Mouse (Mus musculus): ENCODE data around the gene Eif3c. TPM values are rescaled to one million over a fixed set of nuclear protein-coding genes. Genes with fewer than 3 reads are reported as not detected.

The Eif3c gene
- total and polyA plus RNA-seq, 3 experiments: 233 to 819 (median 404) TPM

- no peaks in the 10 kb centered on the region for H3K9me3 ChIP-seq (replicated peaks; ENCODE audit: insufficient read depth, low read length)
- no peaks in the 10 kb centered on the region for H3K27me3 ChIP-seq (ENCODE audit: control insufficient read depth in 1 of 2, insufficient read depth in 2 of 2, low read length in 2 of 2)
- H3K4me3 ChIP-seq (ENCODE audit: control insufficient read depth in 1 of 2, insufficient read depth in 1 of 2, low read depth in 2 of 2, low read length in 2 of 2): no peak overlapping the region
- peaks cover 45% of the 10 kb centered on the region for H3K79me2 ChIP-seq (ENCODE audit: control insufficient read depth, insufficient read depth, low read length, poor library complexity)
- H3K27ac ChIP-seq (ENCODE audit: control insufficient read depth, low read depth, low read length): no peak overlapping the region
- peaks cover 4 to 12% of the 10 kb centered on the region in 2 experiments; a peak in 3 of 4 replicates for H3K4me1 ChIP-seq (ENCODE audit: control insufficient read depth in 1 of 2, insufficient read depth in 2 of 2, low read length in 2 of 2)
- TF ChIP-seq MAFK (IDR thresholded peaks at IDR 0.05; ENCODE audit: borderline replicate concordance, low read depth, low read length) (no peak), SMC3 (IDR thresholded peaks at IDR 0.05; ENCODE audit: low read depth, low read length) (no peak), BHLHE40 (IDR thresholded peaks at IDR 0.05; ENCODE audit: borderline replicate concordance, low read depth, low read length) (no peak)
- peaks cover 38 to 53% of the 10 kb centered on the region in 2 experiments for H3K36me3 ChIP-seq (ENCODE audit: control insufficient read depth in 1 of 2, insufficient read depth in 2 of 2, low read length in 2 of 2)
- DNase-seq (ENCODE audit: low read depth, low spot score): no peak
- H3K9ac ChIP-seq (ENCODE audit: control insufficient read depth, low read depth, low read length, poor library complexity, severe bottlenecking): no peak overlapping the region
Observed at GRCm38 (mm10) chr7:126499416-126499815, 66.8 kb downstream of the Eif3c start.

GRCm38 (mm10) chr7:126497966-126498365 lies 68.2 kb downstream of the Eif3c start:
- Histone ChIP-seq H3K9me3 (replicated peaks; ENCODE audit: insufficient read depth, low read length) (no peaks in the 10 kb centered on the region), H3K9ac (ENCODE audit: control insufficient read depth, low read depth, low read length, poor library complexity, severe bottlenecking) (no peak overlapping the region), H3K79me2 (ENCODE audit: control insufficient read depth, insufficient read depth, low read length, poor library complexity) (peaks cover 43% of the 10 kb centered on the region), H3K4me1 (ENCODE audit: control insufficient read depth in 1 of 2, insufficient read depth in 2 of 2, low read length in 2 of 2) (peaks cover 2 to 12% of the 10 kb centered on the region in 2 experiments; a peak in 3 of 4 replicates), H3K27me3 (ENCODE audit: control insufficient read depth in 1 of 2, insufficient read depth in 2 of 2, low read length in 2 of 2) (no peaks in the 10 kb centered on the region), H3K27ac (ENCODE audit: control insufficient read depth, low read depth, low read length) (no peak overlapping the region), H3K4me3 (ENCODE audit: control insufficient read depth in 1 of 2, insufficient read depth in 1 of 2, low read depth in 2 of 2, low read length in 2 of 2) (no peak overlapping the region), H3K36me3 (ENCODE audit: control insufficient read depth in 1 of 2, insufficient read depth in 2 of 2, low read length in 2 of 2) (peaks cover 33 to 61% of the 10 kb centered on the region in 2 experiments)
- TF ChIP-seq MAZ (IDR thresholded peaks at IDR 0.05; ENCODE audit: low read depth, low read length) (no peak), USF1 (IDR thresholded peaks at IDR 0.05; ENCODE audit: low read depth, low read length) (no peak), GATA1 (IDR thresholded peaks at IDR 0.05; ENCODE audit: low read depth, low read length) (no peak), E2F4 (IDR thresholded peaks at IDR 0.05; ENCODE audit: borderline replicate concordance, low read depth, low read length) (no peak), ELF1 (IDR thresholded peaks at IDR 0.05; ENCODE audit: low read depth, low read length) (no peak), MYC (IDR thresholded peaks at IDR 0.05; ENCODE audit: low read depth, low read length) (no peak), ETS1 (IDR thresholded peaks at IDR 0.05; ENCODE audit: low read depth, low read length) (no peak), ZC3H11A (IDR thresholded peaks at IDR 0.05; ENCODE audit: low read depth, low read length) (no peak), RAD21 (IDR thresholded peaks at IDR 0.05; ENCODE audit: low read depth, low read length) (no peak), JUND (IDR thresholded peaks at IDR 0.05; ENCODE audit: low read depth, low read length) (no peak), BHLHE40 (IDR thresholded peaks at IDR 0.05; ENCODE audit: borderline replicate concordance, low read depth, low read length) (no peak), MEF2A (IDR thresholded peaks at IDR 0.05; ENCODE audit: extremely low read depth, insufficient replicate concordance, low read depth, low read length, poor library complexity, severe bottlenecking) (no peak), TCF12 (IDR thresholded peaks at IDR 0.05; ENCODE audit: low read depth, low read length) (no peak), UBTF (IDR thresholded peaks at IDR 0.05; ENCODE audit: borderline replicate concordance, insufficient read depth, low read depth, low read length) (no peak)
- no peak for DNase-seq (ENCODE audit: low read depth, low spot score)

All from MEL (cell line).